Mouse (Mus musculus): ENCODE results near the gene Nfya. TPM values are rescaled to one million over a fixed set of nuclear protein-coding genes. Genes with fewer than 3 reads are reported as not detected.

Nfya gene
- polyA plus RNA-seq, 1 experiment, result 39.2 TPM

GRCm38 (mm10) chr17:48345824-48346223, 63.9 kb downstream of the Nfya start:
- DNase-seq (ENCODE audit: low spot score), result no peak

DNA sequence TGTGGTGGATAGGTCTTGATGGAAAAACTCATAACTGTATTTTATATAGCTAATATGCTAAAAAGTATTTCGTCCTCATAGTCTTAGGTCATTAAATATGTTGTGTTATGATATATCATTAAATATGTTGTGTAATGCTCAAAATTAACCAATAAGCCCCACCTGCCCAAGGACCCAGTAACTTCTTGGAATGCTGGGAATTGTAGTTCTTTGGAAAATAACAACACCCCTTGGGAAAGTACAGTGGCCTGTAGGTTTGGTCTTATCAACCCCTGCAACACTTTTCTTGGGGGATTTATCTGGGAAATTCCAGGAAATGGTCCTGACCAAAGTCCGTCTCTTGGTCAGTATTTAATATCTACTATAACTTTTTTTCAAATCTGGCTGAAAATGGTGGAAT, 66.6 kb downstream of the Nfya start:
- no peak for DNase-seq (ENCODE audit: low spot score)

DNA sequence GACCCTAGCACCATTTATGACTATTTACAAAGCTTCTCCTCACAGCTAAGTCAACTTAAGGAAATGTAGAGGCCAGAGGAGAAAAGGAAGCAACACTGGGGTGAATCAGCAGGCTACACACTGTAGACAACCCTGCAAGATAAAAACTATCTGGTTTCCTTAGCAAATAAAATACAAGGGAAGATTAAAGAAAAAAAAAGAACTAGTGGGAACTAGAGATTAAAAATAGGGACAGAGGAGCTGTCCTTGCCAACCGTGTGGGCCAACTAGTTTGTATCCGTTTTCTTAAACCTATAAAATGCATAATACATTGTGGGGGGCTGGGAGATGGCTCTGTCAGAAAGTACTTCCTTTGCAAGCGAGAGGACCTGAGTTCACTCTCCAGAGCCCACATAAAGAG, 67.8 kb downstream of the Nfya start:
- no peak for DNase-seq (ENCODE audit: low spot score)

DNA sequence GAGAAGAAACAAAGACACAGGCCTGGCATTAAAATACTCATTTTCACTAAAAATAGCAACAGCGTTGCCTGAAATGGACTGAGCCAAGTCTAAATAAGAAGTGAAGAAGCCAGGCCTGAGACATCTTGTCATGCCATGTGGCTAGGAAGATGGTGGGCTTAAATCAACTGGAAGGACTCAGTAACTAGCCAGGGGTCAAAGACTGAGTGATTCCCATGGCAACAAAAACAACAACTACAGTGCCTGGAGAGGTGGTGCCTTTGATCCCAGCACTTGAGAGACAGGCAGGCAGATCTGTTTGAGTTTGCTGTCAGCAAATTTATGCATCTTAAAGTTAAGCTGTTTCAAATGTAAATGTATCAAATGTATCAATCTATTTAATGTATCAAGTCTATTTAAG, 69.4 kb downstream of the Nfya start:
- DNase-seq (ENCODE audit: low spot score), result no peak

Other genes starting within 250 kb of the Nfya start
- gene A530064D06Rik, start 242.6 kb downstream of the Nfya start, polyA plus RNA-seq (2012; rRNA removed), result 0.41 and 0.69 TPM in 2 replicates
- 0.01 TPM in 1 of 2 replicates, not detected in the other for gene Trem1, start 177.1 kb downstream of the Nfya start, polyA plus RNA-seq (2012; rRNA removed)
- gene Trem3, start 162.1 kb downstream of the Nfya start, polyA plus RNA-seq (2012; rRNA removed), result not detected in 2 replicates
- gene Treml4, start 145.6 kb downstream of the Nfya start, polyA plus RNA-seq (2012; rRNA removed), result 0.49 and 0.89 TPM in 2 replicates
- gene Treml2, start 110.4 kb downstream of the Nfya start, polyA plus RNA-seq (2012; rRNA removed), result 0.19 and 0.32 TPM in 2 replicates
- gene B430306N03Rik, start 93.8 kb downstream of the Nfya start, polyA plus RNA-seq (2012; rRNA removed), result 0.46 and 0.66 TPM in 2 replicates
- 7.6 and 8.8 TPM in 2 replicates for gene Trem2, start 63.5 kb downstream of the Nfya start, polyA plus RNA-seq (2012; rRNA removed)
- gene Treml1, start 50.0 kb downstream of the Nfya start, polyA plus RNA-seq (2012; rRNA removed), result 0.07 and 0.11 TPM in 2 replicates
- 38.1 and 42.4 TPM in 2 replicates for gene Oard1, start 108 bp upstream of the Nfya start, polyA plus RNA-seq (2012; rRNA removed)
- 6.8 and 7.9 TPM in 2 replicates for gene Apobec2, start 23.0 kb upstream of the Nfya start, polyA plus RNA-seq (2012; rRNA removed)
- gene Tspo2, start 41.6 kb upstream of the Nfya start, polyA plus RNA-seq (2012; rRNA removed), result not detected in 2 replicates
- 0.11 and 0.13 TPM in 2 replicates for gene Unc5cl, start 45.0 kb upstream of the Nfya start, polyA plus RNA-seq (2012; rRNA removed)

Measured in urinary bladder, adult 2 months (tissue).